Mouse (Mus musculus): ENCODE results near the gene Bri3.

The Bri3 gene

GRCm38 (mm10) chr5:144427861-144428260 is 183.6 kb downstream of the Bri3 start:
- no peak for DNase-seq (ENCODE audit: low spot score in 2 of 2)

- no peak for DNase-seq (ENCODE audit: low spot score in 2 of 2)
These were observed 187.2 kb downstream of the Bri3 start for GRCm38 (mm10) chr5:144431481-144431880.

- no peak for DNase-seq (ENCODE audit: low spot score in 2 of 2)
These were observed 195.2 kb downstream of the Bri3 start for GRCm38 (mm10) chr5:144439286-144440040.

DNA sequence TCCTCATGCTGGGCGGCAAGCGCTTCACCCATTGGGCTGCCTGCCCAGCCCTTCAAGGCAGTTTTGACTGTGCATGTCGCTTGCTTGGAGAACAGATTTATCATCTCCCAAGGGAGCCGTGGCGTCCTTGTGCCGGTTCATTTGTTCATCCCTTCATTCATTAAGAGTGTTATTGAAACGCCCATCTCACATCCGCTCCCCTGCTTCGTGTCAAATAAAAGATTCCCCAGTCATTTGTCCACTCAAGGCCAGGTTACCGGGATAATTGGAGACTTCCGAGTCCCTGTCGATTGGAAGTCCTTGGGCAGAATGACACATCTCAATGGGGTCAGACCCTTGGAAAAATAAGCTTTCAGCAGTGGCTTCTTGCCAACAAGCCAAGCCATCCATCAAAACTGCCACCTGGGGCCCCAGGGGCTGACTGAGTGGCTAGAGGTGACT is 197.6 kb downstream of the Bri3 start:
- no peak for DNase-seq (ENCODE audit: low spot score in 2 of 2)

DNA sequence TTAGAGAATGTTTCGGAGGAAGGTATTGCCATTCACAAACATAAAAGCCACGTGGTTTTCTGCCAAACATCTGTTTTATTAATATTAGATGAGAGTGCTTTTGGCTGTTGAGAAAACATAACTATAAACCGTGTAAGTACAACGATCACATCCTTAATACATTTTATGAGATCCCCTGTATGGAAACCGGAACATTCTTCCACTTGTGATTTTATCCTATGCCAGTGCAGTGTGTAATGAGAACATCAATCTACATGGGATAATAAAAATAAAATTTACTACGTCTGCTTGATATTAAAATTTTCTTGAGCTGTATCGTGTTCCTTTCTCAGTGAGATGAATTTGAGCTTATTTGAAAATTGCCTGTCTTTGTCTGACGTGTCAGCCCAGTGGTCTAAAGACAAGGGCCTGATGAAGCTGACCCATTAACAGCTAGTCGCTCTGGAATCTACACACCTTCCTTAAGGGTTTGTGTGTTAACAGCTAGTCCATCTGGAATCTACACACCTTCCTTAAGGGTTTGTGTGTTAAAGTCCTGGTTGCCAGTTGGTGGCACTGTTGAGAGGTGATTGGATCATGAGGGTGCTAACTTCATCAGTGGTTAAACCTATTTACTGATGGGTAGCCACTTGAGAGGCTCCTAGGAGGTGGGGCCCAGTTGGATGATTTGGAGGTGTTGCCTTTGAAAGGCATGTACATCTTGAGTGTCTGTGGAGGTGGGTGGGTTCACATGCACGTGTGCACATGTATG is 202.4 kb downstream of the Bri3 start:
- no peak for DNase-seq (ENCODE audit: low spot score in 2 of 2)

DNA sequence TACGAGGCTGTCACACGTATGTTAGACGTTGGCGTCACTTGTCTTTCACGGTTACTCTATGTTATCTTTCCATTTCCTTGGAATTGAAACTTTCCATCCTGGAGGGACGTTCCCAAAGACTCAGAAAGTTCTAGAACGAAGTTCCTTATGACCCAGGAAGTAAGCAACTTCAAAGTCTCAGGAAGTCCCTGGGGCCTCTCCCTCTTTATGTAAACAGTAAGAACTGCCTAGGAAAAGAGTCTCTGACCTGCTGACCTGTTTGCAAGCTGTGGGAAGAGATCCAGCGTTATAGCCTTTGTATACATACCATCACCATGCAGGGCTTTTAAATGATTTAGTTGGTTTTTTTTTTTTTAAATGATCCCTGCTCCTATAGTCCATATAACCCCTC is 203.0 kb downstream of the Bri3 start:
- DNase-seq (ENCODE audit: low spot score in 2 of 2): no peak

- DNase-seq (ENCODE audit: low spot score in 2 of 2): no peak
These were observed 203.7 kb downstream of the Bri3 start for GRCm38 (mm10) chr5:144447975-144448374.

DNA sequence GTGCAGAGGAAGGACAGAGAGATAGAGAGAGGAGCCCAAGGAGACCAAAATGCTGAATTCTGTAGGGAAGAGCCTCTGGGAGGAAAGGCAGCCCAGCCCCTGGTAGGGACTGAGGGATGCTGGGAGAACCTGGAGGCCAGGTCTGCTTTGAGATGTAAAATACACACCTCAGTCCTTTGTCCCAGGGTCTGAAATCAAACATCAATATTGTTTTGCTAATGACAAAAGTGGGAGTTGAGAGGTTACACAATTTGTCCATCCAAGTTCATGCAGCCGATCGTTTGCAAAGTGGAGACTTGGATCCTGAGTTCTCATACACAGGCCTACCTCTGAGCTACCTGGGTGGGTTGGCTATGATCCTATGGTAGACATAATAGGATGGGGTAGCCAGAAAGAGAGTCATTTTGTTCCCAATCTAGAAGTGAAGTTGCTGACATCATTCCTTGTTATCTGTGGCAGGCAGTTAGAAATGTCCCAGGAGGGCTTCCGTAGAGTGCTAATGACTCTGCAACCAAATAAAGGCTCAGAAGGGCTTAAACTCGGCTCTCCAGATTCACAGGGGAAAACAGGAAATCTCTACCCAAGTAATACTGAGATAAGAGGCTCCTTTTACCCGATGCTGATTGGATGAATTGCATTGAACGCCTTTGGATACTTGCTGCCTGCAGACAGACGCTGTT is 208.7 kb downstream of the Bri3 start:
- no peak for DNase-seq (ENCODE audit: low spot score in 2 of 2)

- DNase-seq (ENCODE audit: low spot score in 2 of 2): no peak
These were observed 213.5 kb downstream of the Bri3 start for GRCm38 (mm10) chr5:144457623-144458287.

- no peak for DNase-seq (ENCODE audit: low spot score in 2 of 2)
These were observed 222.8 kb downstream of the Bri3 start for GRCm38 (mm10) chr5:144466987-144467386.

GRCm38 (mm10) chr5:144473056-144473455 is 228.8 kb downstream of the Bri3 start:
- no peak for DNase-seq (ENCODE audit: low spot score in 2 of 2)

- no peak for DNase-seq (ENCODE audit: low spot score in 2 of 2)
These were observed 235.5 kb downstream of the Bri3 start for GRCm38 (mm10) chr5:144479677-144480171.

DNA sequence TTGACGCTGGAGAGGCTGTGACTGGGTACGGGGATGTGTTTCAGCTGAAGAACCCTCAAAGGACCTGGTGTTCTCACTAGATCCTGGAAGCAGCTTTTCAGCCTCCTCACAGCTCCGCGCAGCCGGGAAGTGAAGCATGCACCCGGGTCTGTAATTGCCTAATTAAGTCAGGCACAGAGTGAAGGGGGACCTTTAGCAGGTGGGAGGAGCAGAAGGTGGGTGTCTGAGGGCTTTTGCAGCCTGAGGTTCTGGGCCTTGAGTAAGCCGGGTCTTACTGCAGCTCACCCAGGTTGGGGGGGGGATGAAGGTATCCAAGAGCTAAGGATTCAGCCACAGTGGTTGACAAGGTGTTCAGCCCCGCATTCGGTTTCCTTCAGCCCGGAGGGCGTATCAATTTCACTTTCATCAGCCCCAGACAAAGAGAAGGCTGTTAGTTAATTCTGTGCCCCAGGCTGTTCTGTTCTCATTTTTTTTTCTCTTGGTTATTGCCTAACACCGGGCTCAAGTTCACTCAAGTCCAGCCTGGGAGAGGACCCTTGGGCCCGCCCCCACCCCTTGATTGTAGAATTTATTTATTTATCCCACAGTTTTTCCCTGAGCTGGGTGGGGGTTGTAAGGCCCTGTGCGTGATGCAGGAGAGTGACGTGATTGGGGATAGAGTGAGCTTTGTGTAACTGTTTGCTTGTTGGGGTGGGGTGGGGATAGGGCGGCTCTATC is 239.6 kb downstream of the Bri3 start:
- no peak for DNase-seq (ENCODE audit: low spot score in 2 of 2)

DNA sequence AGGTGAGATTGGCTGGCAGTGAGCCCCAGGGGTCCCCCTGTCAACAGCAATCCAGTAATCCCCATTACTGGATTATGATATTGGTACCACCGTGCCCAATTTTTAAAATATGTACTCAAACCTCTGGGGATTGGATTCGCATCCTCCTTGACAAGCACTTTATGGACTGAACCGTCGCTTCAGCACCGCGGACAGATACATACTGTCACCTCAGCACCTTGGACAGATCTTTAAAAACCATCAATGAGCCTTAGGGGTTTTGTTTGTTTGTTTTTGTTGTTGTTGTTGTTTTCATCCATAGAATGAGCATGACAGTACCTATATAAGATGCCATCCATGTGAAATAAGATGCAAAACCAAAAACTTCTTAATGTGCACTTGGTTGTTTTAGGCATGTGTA is 247.1 kb downstream of the Bri3 start:
- no peak for DNase-seq (ENCODE audit: low spot score in 2 of 2)
